Mouse (Mus musculus): Measurements from ENCODE around the gene 2410015M20Rik.

DNA sequence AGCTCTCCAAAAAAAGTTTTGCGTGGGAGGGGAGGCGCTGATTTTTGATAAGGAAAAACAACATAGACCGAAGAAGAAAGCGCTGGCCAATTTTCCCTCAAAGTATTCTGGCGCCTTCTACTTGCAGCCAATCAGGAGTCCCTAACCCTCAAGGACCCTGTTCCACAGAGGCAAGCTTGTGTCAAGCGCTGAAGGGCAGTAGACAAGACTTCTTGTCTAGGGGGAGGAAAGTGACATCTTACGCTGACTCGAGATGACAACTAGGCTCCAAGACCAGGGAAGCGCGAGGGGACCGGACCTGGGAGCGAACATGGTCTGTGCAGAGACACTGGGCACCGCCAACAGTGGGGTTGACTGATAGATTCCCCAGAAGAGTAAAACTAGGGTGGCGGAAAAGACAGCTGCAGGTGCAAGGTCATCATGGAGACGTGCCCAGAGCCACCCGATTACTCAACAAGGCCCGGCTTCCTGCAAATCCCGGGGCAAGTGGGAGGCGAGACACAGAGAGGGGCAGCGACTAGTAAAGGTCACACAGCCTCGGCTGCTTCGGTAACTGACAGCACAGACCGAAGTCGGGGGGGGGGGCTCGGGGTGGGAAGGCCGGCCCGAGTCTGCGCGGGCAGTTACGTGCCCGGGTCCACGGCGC is 25.8 kb downstream of the 2410015M20Rik start:
- TF ChIP-seq POLR2A (IDR thresholded peaks at IDR 0.05; ENCODE audit: low read depth, low read length) (no peak), CTCF (conservative IDR thresholded peaks at IDR 0.05; ENCODE audit: insufficient read depth, insufficient read length, low read depth, low read length) (no peak)

Data from kidney, adult 2 months (tissue).